In genomic region chr7:144038741-144039140, GRCm38 (mm10) we compare ENCODE assay signal across 8 mouse cellular contexts. TPM values are rescaled to one million over a fixed set of nuclear protein-coding genes. Genes with fewer than 3 reads are reported as not detected.
DNase-seq lines count a peak whose midpoint lies in the region; ATAC-seq and TF ChIP-seq lines count a peak whose summit lies in the region.
"Had no signal": no experiment of that assay in that cellular context is flagged by ENCODE, and none has a peak within 500 bp of the region (broad histone marks: within the 10 kb centered on the region; RNA-seq: fewer than 3 reads in every experiment).

No protein-coding gene starts in this region.

- H3K4me2 ChIP-seq in embryonic facial prominence, embryonic 14.5 days (ENCODE audit: low read depth, low read length): no peak overlapping the region
- H3K4me2 ChIP-seq in forebrain, embryonic 13.5 days: peak overlapping the region; percentile 26; the same call in 1 of the 2 replicates
- H3K4me2 ChIP-seq in midbrain, embryonic 14.5 days (ENCODE audit: low read length): no peak overlapping the region
- H3K4me2 ChIP-seq: limb, embryonic 13.5 days had no signal

- H3K27me3 ChIP-seq in embryonic facial prominence, embryonic 14.5 days (replicated peaks; ENCODE audit: control insufficient read depth, insufficient read depth, low read length): no peaks in the 10 kb centered on the region
- H3K27me3 ChIP-seq in forebrain, embryonic 13.5 days: no peaks in the 10 kb centered on the region
- H3K27me3 ChIP-seq in midbrain, embryonic 14.5 days (ENCODE audit: control insufficient read depth, insufficient read depth, low read length): no peaks in the 10 kb centered on the region
- H3K27me3 ChIP-seq: limb, embryonic 13.5 days had no signal

- TF ChIP-seq CTCF in layer of hippocampus, adult 2 months (conservative IDR thresholded peaks at IDR 0.05): 0 out of 2 replicates have a peak, but pooled peaks have one; percentile 2

- 60% methylated on average over 8 of the region's 8 CpGs for WGBS in embryonic facial prominence, embryonic 14.5 days
- WGBS in forebrain, embryonic 13.5 days: 46% methylated on average over 8 of the region's 8 CpGs
- WGBS in midbrain, embryonic 14.5 days: 71% methylated on average over 8 of the region's 8 CpGs

- H3K36me3 ChIP-seq in embryonic facial prominence, embryonic 14.5 days (ENCODE audit: control insufficient read depth, insufficient read depth, low read length): no peaks in the 10 kb centered on the region
- H3K36me3 ChIP-seq in forebrain, embryonic 13.5 days (ENCODE audit: poor library complexity, severe bottlenecking): no peaks in the 10 kb centered on the region
- H3K36me3 ChIP-seq in midbrain, embryonic 14.5 days (ENCODE audit: control insufficient read depth, insufficient read depth, low read length): no peaks in the 10 kb centered on the region
- H3K36me3 ChIP-seq: limb, embryonic 13.5 days had no signal

- peak; percentile 45; the same call in 1 of the 2 replicates for ATAC-seq in embryonic facial prominence, embryonic 14.5 days (ENCODE audit: low read depth)
- peak; percentile 63 for ATAC-seq in forebrain, embryonic 13.5 days
- ATAC-seq in midbrain, embryonic 14.5 days (ENCODE audit: low FRiP score, low TSS enrichment): no peak
- no peak for ATAC-seq in monocyte, adult 5-6 weeks (replicated peaks; ENCODE audit: insufficient number of reproducible peaks, low FRiP score, low TSS enrichment, poor library complexity, severe bottlenecking)

- no peak overlapping the region for H3K9ac ChIP-seq in embryonic facial prominence, embryonic 14.5 days (ENCODE audit: low read depth, low read length)
- H3K9ac ChIP-seq in forebrain, embryonic 13.5 days: no peak overlapping the region
- H3K9ac ChIP-seq in midbrain, embryonic 14.5 days (replicated peaks; ENCODE audit: low read length): no peak overlapping the region
- H3K9ac ChIP-seq: limb, embryonic 13.5 days had no signal

- no peaks in the 10 kb centered on the region for H3K9me3 ChIP-seq in embryonic facial prominence, embryonic 14.5 days (ENCODE audit: control insufficient read depth, low read length)
- no peaks in the 10 kb centered on the region for H3K9me3 ChIP-seq in forebrain, embryonic 13.5 days (replicated peaks)
- H3K9me3 ChIP-seq in midbrain, embryonic 14.5 days (ENCODE audit: control insufficient read depth, low read length): no peaks in the 10 kb centered on the region
- H3K9me3 ChIP-seq: limb, embryonic 13.5 days had no signal

- no peak overlapping the region for H3K4me3 ChIP-seq in layer of hippocampus, adult 2 months
- H3K4me3 ChIP-seq in embryonic facial prominence, embryonic 14.5 days (ENCODE audit: low read depth, low read length): no peak overlapping the region
- no peak overlapping the region for H3K4me3 ChIP-seq in forebrain, embryonic 13.5 days
- no peak overlapping the region for H3K4me3 ChIP-seq in midbrain, embryonic 14.5 days (replicated peaks; ENCODE audit: low read depth, low read length)
- H3K4me3 ChIP-seq: limb, embryonic 13.5 days had no signal

- H3K27ac ChIP-seq in layer of hippocampus, adult 2 months: no peak overlapping the region
- H3K27ac ChIP-seq in embryonic facial prominence, embryonic 14.5 days (replicated peaks; ENCODE audit: low read depth, low read length): no peak overlapping the region
- H3K27ac ChIP-seq in forebrain, embryonic 13.5 days: peak overlapping the region; percentile 93
- H3K27ac ChIP-seq in midbrain, embryonic 14.5 days (replicated peaks; ENCODE audit: low read depth, low read length): peak overlapping the region; percentile 63
- H3K27ac ChIP-seq: limb, embryonic 13.5 days had no signal

- DNase-seq in layer of hippocampus, adult 2 months (ENCODE audit: low spot score in 2 of 2): no peak
- no peak for DNase-seq in layer of hippocampus, postnatal 36 days
- DNase-seq in embryonic facial prominence, embryonic 14.5 days (ENCODE audit: low spot score): no peak
- DNase-seq in midbrain, embryonic 14.5 days: peak; percentile 24
- DNase-seq in kidney, adult 9 months: no peak

- H3K4me1 ChIP-seq in embryonic facial prominence, embryonic 14.5 days (ENCODE audit: control insufficient read depth, insufficient read depth, low read length): peaks cover 5% of the 10 kb centered on the region; the same call in 1 of the 2 replicates
- H3K4me1 ChIP-seq in forebrain, embryonic 13.5 days: peaks cover 30% of the 10 kb centered on the region
- H3K4me1 ChIP-seq in midbrain, embryonic 14.5 days (ENCODE audit: control insufficient read depth, insufficient read depth, low read length): peaks cover 15% of the 10 kb centered on the region
- H3K4me1 ChIP-seq: limb, embryonic 13.5 days had no signal

RNA-seq across cellular contexts. Expression of gene Shank2, which starts 37.0 kb away (rescaled TPM):
- 100 to 1,000 TPM; 133 to 138 TPM for total RNA-seq in layer of hippocampus, adult 2 months (2021)
- 100 to 1,000 TPM; 121 to 138 TPM for total RNA-seq in layer of hippocampus, postnatal 36 days (2021)
- polyA plus RNA-seq in embryonic facial prominence, embryonic 14.5 days (2014; fragmentation: Nextera tagmentation; extraction: Ambion mirVana): 0.72 and 1.0 TPM in 2 replicates
- 4.1 and 4.9 TPM in 2 replicates for polyA plus RNA-seq in forebrain, embryonic 13.5 days (2015; fragmentation: Nextera tagmentation; extraction: Ambion mirVana)
- polyA plus RNA-seq in midbrain, embryonic 14.5 days (2014; fragmentation: Nextera tagmentation; extraction: Ambion mirVana): 9.1 and 9.4 TPM in 2 replicates
- 0.10 TPM in 1 of 3 replicates, not detected in the others for total RNA-seq in monocyte, adult 5-6 weeks (2017)

Comparison
In these comparisons a context has a peak if more than half of its experiments do, and no peak if none do; other contexts are left out.
1. H3K27ac ChIP-seq: peak in forebrain, embryonic 13.5 days (single experiment) and midbrain, embryonic 14.5 days (single experiment); none in layer of hippocampus, adult 2 months (single experiment) and embryonic facial prominence, embryonic 14.5 days (single experiment).
2. ATAC-seq: peak in embryonic facial prominence, embryonic 14.5 days (single experiment) and forebrain, embryonic 13.5 days (single experiment); none in midbrain, embryonic 14.5 days (single experiment) and monocyte, adult 5-6 weeks (single experiment).
3. RNA of gene Shank2, which starts 37.0 kb away (total RNA-seq): 133 to 138 TPM in layer of hippocampus, adult 2 months and 121 to 138 TPM in layer of hippocampus, postnatal 36 days; 0.10 TPM in monocyte, adult 5-6 weeks; every median in the first group is over 100 times any median in the second.